Mouse (Mus musculus): ENCODE measurements around the gene Prcp. TPM values are rescaled to one million over a fixed set of nuclear protein-coding genes. Genes with fewer than 3 reads are reported as not detected.
"Not testable (repeated sequence)": the region's sequence is repeated elsewhere in the genome, so short reads cannot be mapped to it uniquely, and the experiment has no call there.

Prcp gene
- polyA plus RNA-seq, 1 experiment from 2014 or later: 24.7 TPM

GRCm38 (mm10) chr7:92896036-92896435 lies 21.8 kb downstream of the Prcp start:
- Histone ChIP-seq H3K36me3 (no peaks in the 10 kb centered on the region), H3K4me2 (no peak overlapping the region), H3K9me3 (no peaks in the 10 kb centered on the region), H3K4me1 (no peaks in the 10 kb centered on the region), H3K9ac (no peak overlapping the region), H3K4me3 (replicated peaks) (no peak overlapping the region), H3K27me3 (replicated peaks) (no peaks in the 10 kb centered on the region), H3K27ac (no peak overlapping the region)
- WGBS: 60% methylated on average over 5 of the region's 5 CpGs
- no peak for ATAC-seq (ENCODE audit: insufficient read depth, low FRiP score, low read depth)

- Histone ChIP-seq H3K9ac (no peak overlapping the region), H3K36me3 (no peaks in the 10 kb centered on the region), H3K27me3 (replicated peaks) (no peaks in the 10 kb centered on the region), H3K4me2 (no peak overlapping the region), H3K9me3 (no peaks in the 10 kb centered on the region), H3K27ac (no peak overlapping the region), H3K4me3 (replicated peaks) (no peak overlapping the region), H3K4me1 (no peaks in the 10 kb centered on the region)
- WGBS: 45% methylated on average over 2 of the region's 2 CpGs
- ATAC-seq (ENCODE audit: insufficient read depth, low FRiP score, low read depth): no peak
Measured at GRCm38 (mm10) chr7:92897021-92897420, 22.8 kb downstream of the Prcp start.

GRCm38 (mm10) chr7:92903360-92904038 lies 29.2 kb downstream of the Prcp start:
- Histone ChIP-seq H3K4me2 (no peak overlapping the region), H3K27ac (no peak overlapping the region), H3K4me1 (no peaks in the 10 kb centered on the region), H3K36me3 (no peaks in the 10 kb centered on the region), H3K9me3 (no peaks in the 10 kb centered on the region), H3K9ac (no peak overlapping the region), H3K4me3 (replicated peaks) (no peak overlapping the region), H3K27me3 (replicated peaks) (no peaks in the 10 kb centered on the region)
- 46% methylated on average over 7 of the region's 7 CpGs for WGBS
- peak; percentile 83 for ATAC-seq (ENCODE audit: insufficient read depth, low FRiP score, low read depth)

- WGBS: 48% methylated on average over 7 of the region's 7 CpGs
- not testable (repeated sequence) for H3K4me1 ChIP-seq; H3K27ac ChIP-seq; H3K4me3 ChIP-seq (replicated peaks); H3K9me3 ChIP-seq; H3K9ac ChIP-seq; H3K4me2 ChIP-seq; ATAC-seq (ENCODE audit: insufficient read depth, low FRiP score, low read depth); H3K36me3 ChIP-seq; H3K27me3 ChIP-seq (replicated peaks)
Measured at GRCm38 (mm10) chr7:92904285-92904684, 30.0 kb downstream of the Prcp start.

- H3K4me3 ChIP-seq (replicated peaks): no peak overlapping the region
- H3K27me3 ChIP-seq (replicated peaks): no peaks in the 10 kb centered on the region
- H3K4me2 ChIP-seq: no peak overlapping the region
- H3K4me1 ChIP-seq: no peaks in the 10 kb centered on the region
- H3K9me3 ChIP-seq: no peaks in the 10 kb centered on the region
- no peak overlapping the region for H3K27ac ChIP-seq
- 84% methylated on average over 6 of the region's 6 CpGs for WGBS
- ATAC-seq (ENCODE audit: insufficient read depth, low FRiP score, low read depth): no peak
- H3K9ac ChIP-seq: no peak overlapping the region
- no peaks in the 10 kb centered on the region for H3K36me3 ChIP-seq
Measured at GRCm38 (mm10) chr7:92920172-92920856, 46.0 kb downstream of the Prcp start.

GRCm38 (mm10) chr7:92920857-92921172 lies 46.5 kb downstream of the Prcp start:
- Histone ChIP-seq H3K4me3 (replicated peaks) (no peak overlapping the region), H3K9me3 (no peaks in the 10 kb centered on the region), H3K27ac (no peak overlapping the region), H3K4me1 (no peaks in the 10 kb centered on the region), H3K4me2 (no peak overlapping the region), H3K27me3 (replicated peaks) (no peaks in the 10 kb centered on the region), H3K9ac (no peak overlapping the region), H3K36me3 (no peaks in the 10 kb centered on the region)
- ATAC-seq (ENCODE audit: insufficient read depth, low FRiP score, low read depth): no peak
- WGBS: 77% methylated on average over 2 of the region's 2 CpGs

- H3K27ac ChIP-seq: no peak overlapping the region
- 84% methylated on average over 8 of the region's 8 CpGs for WGBS
- no peak overlapping the region for H3K4me3 ChIP-seq (replicated peaks)
- H3K9ac ChIP-seq: no peak overlapping the region
- H3K36me3 ChIP-seq: no peaks in the 10 kb centered on the region
- H3K4me2 ChIP-seq: no peak overlapping the region
- no peaks in the 10 kb centered on the region for H3K27me3 ChIP-seq (replicated peaks)
- no peak for ATAC-seq (ENCODE audit: insufficient read depth, low FRiP score, low read depth)
- H3K4me1 ChIP-seq: no peaks in the 10 kb centered on the region
- H3K9me3 ChIP-seq: no peaks in the 10 kb centered on the region
Measured at GRCm38 (mm10) chr7:92932792-92933191, 58.5 kb downstream of the Prcp start.

GRCm38 (mm10) chr7:92933308-92933948 lies 59.2 kb downstream of the Prcp start:
- H3K9ac ChIP-seq; H3K36me3 ChIP-seq; H3K4me3 ChIP-seq (replicated peaks); H3K9me3 ChIP-seq; ATAC-seq (ENCODE audit: insufficient read depth, low FRiP score, low read depth); H3K27ac ChIP-seq; H3K27me3 ChIP-seq (replicated peaks); H3K4me1 ChIP-seq; H3K4me2 ChIP-seq: not testable (repeated sequence)
- 72% methylated on average over 4 of the region's 4 CpGs for WGBS

- no peak overlapping the region for H3K27ac ChIP-seq
- no peaks in the 10 kb centered on the region for H3K9me3 ChIP-seq
- H3K36me3 ChIP-seq: no peaks in the 10 kb centered on the region
- H3K27me3 ChIP-seq (replicated peaks): no peaks in the 10 kb centered on the region
- H3K4me3 ChIP-seq (replicated peaks): no peak overlapping the region
- H3K4me1 ChIP-seq: no peaks in the 10 kb centered on the region
- 54% methylated on average over 5 of the region's 5 CpGs for WGBS
- no peak overlapping the region for H3K9ac ChIP-seq
- no peak overlapping the region for H3K4me2 ChIP-seq
- no peak for ATAC-seq (ENCODE audit: insufficient read depth, low FRiP score, low read depth)
Measured at GRCm38 (mm10) chr7:92936747-92937146, 62.5 kb downstream of the Prcp start.

GRCm38 (mm10) chr7:92937955-92938354 lies 63.7 kb downstream of the Prcp start:
- no peak for ATAC-seq (ENCODE audit: insufficient read depth, low FRiP score, low read depth)
- WGBS: 24% methylated on average over 6 of the region's 6 CpGs
- H3K4me3 ChIP-seq (replicated peaks): no peak overlapping the region

GRCm38 (mm10) chr7:92939776-92940175 lies 65.5 kb downstream of the Prcp start:
- H3K4me3 ChIP-seq (replicated peaks): no peak overlapping the region
- H3K4me1 ChIP-seq: no peaks in the 10 kb centered on the region
- H3K27ac ChIP-seq: no peak overlapping the region
- H3K9ac ChIP-seq: no peak overlapping the region
- no peaks in the 10 kb centered on the region for H3K27me3 ChIP-seq (replicated peaks)
- no peaks in the 10 kb centered on the region for H3K9me3 ChIP-seq
- H3K4me2 ChIP-seq: no peak overlapping the region
- 61% methylated on average over 5 of the region's 5 CpGs for WGBS
- no peaks in the 10 kb centered on the region for H3K36me3 ChIP-seq
- ATAC-seq (ENCODE audit: insufficient read depth, low FRiP score, low read depth): no peak

More at GRCm38 (mm10) chr7:92937955-92938354, 63.7 kb downstream of the Prcp start:
- no peaks in the 10 kb centered on the region for H3K27me3 ChIP-seq (replicated peaks)
- no peaks in the 10 kb centered on the region for H3K36me3 ChIP-seq
- H3K9me3 ChIP-seq: no peaks in the 10 kb centered on the region
- no peaks in the 10 kb centered on the region for H3K4me1 ChIP-seq
- no peak overlapping the region for H3K9ac ChIP-seq
- no peak overlapping the region for H3K4me2 ChIP-seq
- H3K27ac ChIP-seq: no peak overlapping the region

GRCm38 (mm10) chr7:92950775-92951174 lies 76.5 kb downstream of the Prcp start:
- ATAC-seq (ENCODE audit: insufficient read depth, low FRiP score, low read depth): peak; percentile 27; the same call in 1 of the 2 replicates
- Histone ChIP-seq H3K9ac (no peak overlapping the region), H3K36me3 (no peaks in the 10 kb centered on the region), H3K4me2 (no peak overlapping the region), H3K4me3 (replicated peaks) (no peak overlapping the region), H3K9me3 (no peaks in the 10 kb centered on the region), H3K4me1 (no peaks in the 10 kb centered on the region), H3K27me3 (replicated peaks) (no peaks in the 10 kb centered on the region), H3K27ac (no peak overlapping the region)
- WGBS: 70% methylated on average over 3 of the region's 3 CpGs

Data from stomach, embryonic 15.5 days (tissue).